Mouse (Mus musculus): ENCODE data around the gene Lgals1. TPM values are rescaled to one million over a fixed set of nuclear protein-coding genes. Genes with fewer than 3 reads are reported as not detected.

The Lgals1 gene
- total and polyA plus RNA-seq, 3 experiments: 174 to 425 (median 176) TPM

GRCm38 (mm10) chr15:78914091-78914822 lies 12.3 kb upstream of the Lgals1 start:
- peak overlapping the region; percentile 55 for H3K4me3 ChIP-seq
- H3K9ac ChIP-seq (ENCODE audit: low read depth, low read length): peak overlapping the region; percentile 65
- H3K79me2 ChIP-seq (replicated peaks; ENCODE audit: control insufficient read depth, insufficient read depth, low read length): no peaks in the 10 kb centered on the region
- no peaks in the 10 kb centered on the region for H3K36me3 ChIP-seq (ENCODE audit: control insufficient read depth, insufficient read depth, low read length)
- intact Hi-C loops (cut with DNase I): loop anchor here (2.0 to 5.0 kb wide), 2 partner anchors 49 to 113 kb away; partner anchors contain the start of gene H1f0
- peaks cover 2% of the 10 kb centered on the region for H3K4me1 ChIP-seq (ENCODE audit: control insufficient read depth, insufficient read depth, low read length)
- DNase-seq: no peak
- TF ChIP-seq POLR2A (IDR thresholded peaks at IDR 0.05; ENCODE audit: insufficient read depth, low read depth, low read length) (no peak), EP300 (IDR thresholded peaks at IDR 0.05; ENCODE audit: insufficient read depth, low read depth, low read length) (no peak)
- peaks cover 2% of the 10 kb centered on the region; the same call in 1 of the 2 replicates for H3K27me3 ChIP-seq (ENCODE audit: control insufficient read depth, insufficient read depth, low read length)
- 1% methylated on average over 83 of the region's 87 CpGs for WGBS
- no peak overlapping the region for H3K27ac ChIP-seq

- H3K27me3 ChIP-seq (ENCODE audit: control insufficient read depth, insufficient read depth, low read length): peaks cover 2% of the 10 kb centered on the region; the same call in 1 of the 2 replicates
- no peaks in the 10 kb centered on the region for H3K36me3 ChIP-seq (ENCODE audit: control insufficient read depth, insufficient read depth, low read length)
- no peak for DNase-seq
- TF ChIP-seq EP300 (IDR thresholded peaks at IDR 0.05; ENCODE audit: insufficient read depth, low read depth, low read length): no peak
- TF ChIP-seq CTCF (IDR thresholded peaks at IDR 0.05): no peak
- TF ChIP-seq POLR2A (IDR thresholded peaks at IDR 0.05; ENCODE audit: insufficient read depth, low read depth, low read length): no peak
- intact Hi-C loops (cut with DNase I): loop anchor here (1.0 to 5.0 kb wide), 5 partner anchors 16 to 157 kb away; partner anchors contain the start of gene H1f0
- peaks cover 2% of the 10 kb centered on the region for H3K4me1 ChIP-seq (ENCODE audit: control insufficient read depth, insufficient read depth, low read length)
- no peak overlapping the region for H3K4me3 ChIP-seq
- WGBS: 59% methylated on average over 8 of the region's 8 CpGs
- no peak overlapping the region for H3K27ac ChIP-seq
- H3K79me2 ChIP-seq (replicated peaks; ENCODE audit: control insufficient read depth, insufficient read depth, low read length): no peaks in the 10 kb centered on the region
- H3K9ac ChIP-seq (ENCODE audit: low read depth, low read length): no peak overlapping the region
Measured at GRCm38 (mm10) chr15:78914823-78915659, 11.5 kb upstream of the Lgals1 start.

DNA sequence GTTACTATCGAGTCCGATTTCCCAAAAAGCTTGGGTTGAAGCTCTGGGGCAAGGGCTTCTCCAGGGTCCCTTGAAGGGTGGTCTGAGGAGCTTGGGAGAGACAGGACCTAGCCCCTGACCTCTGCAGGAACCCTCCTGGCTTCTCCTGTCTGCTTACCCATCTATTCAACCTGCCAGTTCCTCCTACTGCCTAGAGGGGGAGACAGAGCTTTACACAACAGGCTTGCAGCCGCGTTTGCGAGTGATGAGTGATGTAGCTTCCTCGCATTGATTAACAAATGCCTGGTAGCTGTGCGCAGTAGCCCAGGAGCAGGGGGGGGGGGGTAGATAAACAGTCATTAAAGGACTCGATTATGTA lies 10.9 kb upstream of the Lgals1 start:
- H3K4me1 ChIP-seq (ENCODE audit: control insufficient read depth, insufficient read depth, low read length): peaks cover 2% of the 10 kb centered on the region
- H3K36me3 ChIP-seq (ENCODE audit: control insufficient read depth, insufficient read depth, low read length): no peaks in the 10 kb centered on the region
- 3% methylated on average over 8 of the region's 8 CpGs for whole genome bisulfite sequencing
- TF ChIP-seq EP300 (IDR thresholded peaks at IDR 0.05; ENCODE audit: insufficient read depth, low read depth, low read length) (peak; percentile 96), CTCF (IDR thresholded peaks at IDR 0.05) (peak; percentile 83), POLR2A (IDR thresholded peaks at IDR 0.05; ENCODE audit: insufficient read depth, low read depth, low read length) (no peak)
- no peaks in the 10 kb centered on the region for H3K79me2 ChIP-seq (replicated peaks; ENCODE audit: control insufficient read depth, insufficient read depth, low read length)
- H3K27ac ChIP-seq: no peak overlapping the region
- DNase-seq: peak; percentile 70 to 73
- intact Hi-C loops (cut with DNase I): loop anchor here (1.0 to 5.0 kb wide), 4 partner anchors 16 to 157 kb away; no protein-coding TSS in a partner anchor
- no peak overlapping the region for H3K9ac ChIP-seq (ENCODE audit: low read depth, low read length)
- H3K27me3 ChIP-seq (ENCODE audit: control insufficient read depth, insufficient read depth, low read length): peaks cover 2% of the 10 kb centered on the region; the same call in 1 of the 2 replicates
- no peak overlapping the region for H3K4me3 ChIP-seq

DNA sequence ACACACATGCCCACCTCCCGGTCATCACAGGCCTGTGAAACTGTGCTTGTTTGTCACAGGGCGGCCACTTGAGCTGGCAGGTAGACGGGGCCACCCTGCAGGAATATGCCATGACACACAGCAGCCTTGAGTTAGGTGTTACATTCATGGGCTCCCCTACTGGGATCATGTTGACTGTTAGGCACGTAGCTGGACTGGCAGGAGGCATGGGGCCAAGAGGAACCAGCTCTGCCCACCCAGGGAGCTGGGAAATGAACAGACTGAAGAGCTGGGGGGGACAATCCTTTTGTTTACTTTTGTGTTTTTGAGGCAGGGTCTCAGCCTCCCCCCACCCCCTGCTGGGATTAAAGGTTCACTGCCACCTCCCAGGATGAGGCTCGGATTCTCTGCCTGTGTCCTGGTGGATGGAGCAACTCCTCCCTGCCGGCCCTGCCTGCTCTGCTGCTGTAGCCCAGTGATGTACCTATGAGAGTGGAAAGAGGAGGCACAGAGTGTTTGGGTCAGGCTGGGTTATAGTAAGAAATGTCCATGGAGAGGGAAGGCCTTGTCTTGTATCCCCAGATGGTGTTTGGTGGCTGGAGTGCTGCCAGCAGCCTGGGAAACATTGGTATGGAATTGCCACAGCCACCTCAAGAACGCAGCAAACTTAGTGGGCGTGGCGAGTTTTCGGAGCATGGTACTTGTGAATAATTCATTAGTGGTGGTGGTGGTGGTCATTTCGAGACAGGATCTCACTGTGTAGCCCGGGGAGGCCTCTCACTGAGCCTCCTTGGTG lies 10.3 kb upstream of the Lgals1 start:
- no peak for DNase-seq
- no peak overlapping the region for H3K9ac ChIP-seq (ENCODE audit: low read depth, low read length)
- intact Hi-C loops (cut with DNase I): loop anchor here (5.0 kb wide), 1 partner anchor 156 kb away; no protein-coding TSS in a partner anchor
- no peak overlapping the region for H3K27ac ChIP-seq
- H3K36me3 ChIP-seq (ENCODE audit: control insufficient read depth, insufficient read depth, low read length): no peaks in the 10 kb centered on the region
- TF ChIP-seq EP300 (IDR thresholded peaks at IDR 0.05; ENCODE audit: insufficient read depth, low read depth, low read length) (no peak; the same call in 1 of the 2 replicates), CTCF (IDR thresholded peaks at IDR 0.05) (no peak), POLR2A (IDR thresholded peaks at IDR 0.05; ENCODE audit: insufficient read depth, low read depth, low read length) (no peak)
- peaks cover 2% of the 10 kb centered on the region for H3K4me1 ChIP-seq (ENCODE audit: control insufficient read depth, insufficient read depth, low read length)
- H3K79me2 ChIP-seq (replicated peaks; ENCODE audit: control insufficient read depth, insufficient read depth, low read length): no peaks in the 10 kb centered on the region
- H3K4me3 ChIP-seq: no peak overlapping the region
- peaks cover 2% of the 10 kb centered on the region; the same call in 1 of the 2 replicates for H3K27me3 ChIP-seq (ENCODE audit: control insufficient read depth, insufficient read depth, low read length)
- 83% methylated on average over 12 of the region's 12 CpGs for WGBS

DNA sequence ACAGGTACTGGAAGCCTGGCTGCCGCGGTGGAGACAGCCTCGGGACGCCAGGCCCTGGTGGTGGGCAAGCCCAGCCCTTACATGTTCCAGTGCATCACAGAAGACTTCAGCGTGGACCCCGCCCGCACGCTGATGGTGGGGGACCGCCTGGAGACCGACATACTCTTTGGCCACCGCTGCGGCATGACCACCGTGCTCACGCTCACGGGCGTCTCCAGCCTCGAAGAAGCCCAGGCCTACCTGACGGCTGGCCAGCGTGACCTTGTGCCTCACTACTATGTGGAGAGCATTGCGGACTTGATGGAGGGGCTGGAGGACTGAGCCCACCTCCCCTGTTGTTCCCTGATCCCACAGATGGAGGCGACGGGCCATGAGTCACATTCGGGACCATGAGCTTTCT lies 8.4 kb upstream of the Lgals1 start:
- no peak for DNase-seq
- no peak for TF ChIP-seq POLR2A (IDR thresholded peaks at IDR 0.05; ENCODE audit: insufficient read depth, low read depth, low read length)
- TF ChIP-seq EP300 (IDR thresholded peaks at IDR 0.05; ENCODE audit: insufficient read depth, low read depth, low read length): no peak
- no peak for TF ChIP-seq CTCF (IDR thresholded peaks at IDR 0.05)
- H3K4me1 ChIP-seq (ENCODE audit: control insufficient read depth, insufficient read depth, low read length): peaks cover 2% of the 10 kb centered on the region
- intact Hi-C loops (cut with DNase I): loop anchor here (5.0 kb wide), 1 partner anchor 154 kb away; no protein-coding TSS in a partner anchor
- no peak overlapping the region for H3K9ac ChIP-seq (ENCODE audit: low read depth, low read length)
- H3K27ac ChIP-seq: no peak overlapping the region
- no peaks in the 10 kb centered on the region for H3K36me3 ChIP-seq (ENCODE audit: control insufficient read depth, insufficient read depth, low read length)
- peaks cover 2% of the 10 kb centered on the region; the same call in 1 of the 2 replicates for H3K27me3 ChIP-seq (ENCODE audit: control insufficient read depth, insufficient read depth, low read length)
- 89% methylated on average over 23 of the region's 23 CpGs for WGBS
- no peak overlapping the region for H3K4me3 ChIP-seq
- no peaks in the 10 kb centered on the region for H3K79me2 ChIP-seq (replicated peaks; ENCODE audit: control insufficient read depth, insufficient read depth, low read length)

All from heart, adult 2 months (tissue).